Mouse (Mus musculus): ENCODE measurements around the gene Fgfr3.

The Fgfr3 gene

GRCm38 (mm10) chr5:33728841-33729240 lies 7.4 kb downstream of the Fgfr3 start:
- no peak for DNase-seq (ENCODE audit: low read depth, low spot score)

GRCm38 (mm10) chr5:33730516-33730915 lies 9.0 kb downstream of the Fgfr3 start:
- no peak for DNase-seq (ENCODE audit: low read depth, low spot score)

- DNase-seq (ENCODE audit: low read depth, low spot score), result no peak
Observed at GRCm38 (mm10) chr5:33731051-33731450, 9.6 kb downstream of the Fgfr3 start.

- DNase-seq (ENCODE audit: low read depth, low spot score), result no peak
Observed at GRCm38 (mm10) chr5:33733837-33734236, 12.4 kb downstream of the Fgfr3 start.

GRCm38 (mm10) chr5:33735412-33736092 lies 14.1 kb downstream of the Fgfr3 start:
- no peak for DNase-seq (ENCODE audit: low read depth, low spot score)

- DNase-seq (ENCODE audit: low read depth, low spot score), result no peak
Observed at GRCm38 (mm10) chr5:33736230-33736629, 14.8 kb downstream of the Fgfr3 start.

- DNase-seq (ENCODE audit: low read depth, low spot score), result no peak
Observed at GRCm38 (mm10) chr5:33737903-33738321, 16.4 kb downstream of the Fgfr3 start.

- DNase-seq (ENCODE audit: low read depth, low spot score), result no peak
Observed at GRCm38 (mm10) chr5:33738341-33738740, 16.9 kb downstream of the Fgfr3 start.

GRCm38 (mm10) chr5:33740548-33740947 lies 19.1 kb downstream of the Fgfr3 start:
- no peak for DNase-seq (ENCODE audit: low read depth, low spot score)

GRCm38 (mm10) chr5:33743481-33743880 lies 22.0 kb downstream of the Fgfr3 start:
- no peak for DNase-seq (ENCODE audit: low read depth, low spot score)

- DNase-seq (ENCODE audit: low read depth, low spot score), result no peak
Observed at GRCm38 (mm10) chr5:33777195-33777594, 55.7 kb downstream of the Fgfr3 start.

- DNase-seq (ENCODE audit: low read depth, low spot score), result no peak
Observed at GRCm38 (mm10) chr5:33781964-33782344, 60.5 kb downstream of the Fgfr3 start.

GRCm38 (mm10) chr5:33782345-33782998 lies 61.0 kb downstream of the Fgfr3 start, which contains the start of gene Letm1:
TSS of gene Letm1 (minus strand) at chr5:33782817.
- DNase-seq (ENCODE audit: low read depth, low spot score), result peak; percentile 85

- no peak for DNase-seq (ENCODE audit: low read depth, low spot score)
Observed at GRCm38 (mm10) chr5:33782999-33783390, 61.5 kb downstream of the Fgfr3 start.

Measured in brain, embryonic 18.5 days (tissue).